Mouse (Mus musculus) bone marrow, adult 2 months (tissue): ENCODE data around the gene Nt5c3.

Experiments
- CTCF ChIP-seq: fragments of 200-500 bp; IDR thresholded peaks from 2 replicates; pipeline ENCODE4 v1.5.1; 2011; ENCODE audit warnings: low read length, control low read depth; ENCODE audit not compliant: control insufficient read depth, insufficient read depth
- POLR2A ChIP-seq: fragments of 200-500 bp; IDR thresholded peaks from 2 replicates; pipeline ENCODE4 v1.6.1; 2011; ENCODE audit warnings: low read depth, mild to moderate bottlenecking, control low read depth, low read length, borderline replicate concordance; ENCODE audit not compliant: control insufficient read depth

DNA sequence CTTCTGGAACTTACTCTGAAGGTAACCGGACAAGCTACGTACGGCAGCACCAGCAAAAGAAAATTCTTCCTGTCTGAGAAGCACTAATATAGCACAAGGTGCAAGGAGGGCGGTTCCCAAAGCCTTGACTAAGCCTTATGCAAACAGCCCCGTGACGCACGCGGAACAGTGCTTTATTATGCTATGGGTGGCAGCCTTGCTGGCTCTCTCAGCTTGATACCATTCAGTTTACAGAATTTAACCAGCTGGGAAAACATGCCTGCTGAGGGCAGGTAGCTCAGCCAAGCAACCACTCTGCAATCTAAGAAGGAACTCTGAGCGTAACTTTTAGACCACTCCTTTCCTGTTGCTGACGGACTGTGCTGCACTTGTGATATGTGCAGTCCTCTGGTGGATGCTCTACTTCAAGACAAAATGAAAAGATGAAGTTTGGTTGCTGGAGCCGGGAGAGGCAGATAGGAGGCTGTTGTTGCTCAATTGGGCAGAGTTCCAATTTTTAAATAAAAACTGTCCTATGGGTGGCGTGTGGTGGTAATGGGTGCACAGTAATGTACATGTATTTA, 21.8 kb downstream of the Nt5c3 start:
- peak; percentile 35; the same call in 1 of the 2 replicates for TF ChIP-seq POLR2A
- no peak for TF ChIP-seq CTCF
